Mouse (Mus musculus) leukemia stem cell, adult 10-12 weeks (primary cell): ENCODE measurements around the gene Ambp. TPM values are rescaled to one million over a fixed set of nuclear protein-coding genes. Genes with fewer than 3 reads are reported as not detected.

Experiments used
- polyA plus RNA-seq: library from polyadenylated mRNA; stranded (reverse); fragments of >175 nt; gene quantifications from 2 replicates; pipeline ENCODE4 v1.2.3, GENCODE M21; 2012; ENCODE audit warnings: low replicate concordance

Ambp gene
- not detected in 2 replicates for polyA plus RNA-seq

DNA sequence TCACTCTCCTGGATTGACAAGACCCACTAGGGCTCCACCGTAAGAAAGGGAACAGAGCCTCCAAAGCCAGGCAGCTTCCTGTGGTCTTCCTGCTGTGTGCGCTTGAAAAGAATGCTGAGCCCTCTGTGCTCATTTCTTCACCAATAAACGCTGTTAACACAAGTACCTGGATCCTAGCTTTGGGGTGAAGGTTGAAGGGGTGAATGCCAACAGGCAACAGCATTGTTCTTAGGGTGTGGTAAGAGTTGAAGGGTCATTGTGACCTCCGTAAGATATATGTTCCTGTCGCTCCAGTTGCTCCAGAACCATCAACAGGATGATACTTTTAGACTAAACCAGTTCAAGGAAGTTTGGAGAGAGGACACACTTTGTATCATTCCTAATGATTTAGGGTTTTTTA, at the start of gene Ambp:
Gene Ambp (minus strand): TSS at position 101 of the 400 bp plus-strand sequence.

DNA sequence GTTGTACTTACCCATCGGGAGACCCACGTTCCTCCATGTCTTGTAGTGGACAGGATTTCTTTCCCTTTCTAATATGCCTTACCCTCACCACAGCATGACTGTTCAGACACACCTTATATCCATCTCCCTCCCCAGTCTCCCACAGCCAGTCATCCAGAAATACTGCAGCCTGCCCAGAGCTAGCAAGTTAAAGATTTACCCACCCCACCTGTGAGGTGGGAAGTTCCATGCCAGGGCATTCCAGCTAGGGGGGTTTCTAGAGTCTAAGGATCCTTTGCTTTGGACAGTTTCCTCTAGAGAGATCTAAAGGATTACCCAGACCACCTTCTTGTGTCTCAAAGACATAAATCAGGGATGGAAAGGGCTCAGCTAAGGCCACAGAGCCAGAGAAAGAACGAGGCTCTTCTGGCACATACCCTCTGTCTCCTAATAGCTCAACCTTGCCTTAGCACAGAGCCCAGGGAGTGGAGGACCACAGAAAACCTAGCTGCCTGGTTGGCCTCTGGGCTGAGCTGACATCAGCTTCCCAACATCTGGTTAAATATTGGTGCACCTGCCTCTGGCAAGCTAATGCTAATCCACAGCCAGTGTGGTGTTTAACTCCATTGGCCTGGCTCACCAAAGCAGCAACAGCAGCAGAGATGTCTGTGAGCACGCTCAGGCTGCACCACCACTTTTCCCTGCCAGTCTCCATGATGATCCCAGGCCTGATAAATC, 17.5 kb upstream of the Ambp start, which contains the start of gene Kif12:
Gene Kif12 (minus strand): TSS at position 163 of the 717 bp plus-strand sequence.

Other genes starting within 250 kb of the Ambp start
- 0.02 and 0.20 TPM in 2 replicates for gene Zfp618, start 189.2 kb downstream of the Ambp start, polyA plus RNA-seq
- 0.08 TPM in 1 of 2 replicates, not detected in the other for gene Kif12, start 17.3 kb upstream of the Ambp start, polyA plus RNA-seq
- gene Col27a1, start 59.2 kb upstream of the Ambp start, polyA plus RNA-seq, result 0.76 and 1.0 TPM in 2 replicates
- not detected in 2 replicates for gene Orm1, start 189.8 kb upstream of the Ambp start, polyA plus RNA-seq
- not detected in 2 replicates for gene Orm3, start 201.4 kb upstream of the Ambp start, polyA plus RNA-seq
- not detected in 2 replicates for gene Orm2, start 207.7 kb upstream of the Ambp start, polyA plus RNA-seq
- 84.4 and 103 TPM in 2 replicates for gene Akna, start 248.6 kb upstream of the Ambp start, polyA plus RNA-seq